Mouse (Mus musculus): ENCODE data around the gene Dap.

- no peak for TF ChIP-seq CTCF (conservative IDR thresholded peaks at IDR 0.05 in 1 of 2, IDR thresholded peaks at IDR 0.05 in 1 of 2; ENCODE audit: low read depth in 2 of 2, low read length in 2 of 2)
- no peak for TF ChIP-seq KAT2A (IDR thresholded peaks at IDR 0.05; ENCODE audit: insufficient replicate concordance, low read length)
- TF ChIP-seq POLR2AphosphoS2 (IDR thresholded peaks at IDR 0.05; ENCODE audit: low read depth, low read length): no peak
- no peak for TF ChIP-seq POLR2A (IDR thresholded peaks at IDR 0.05; ENCODE audit: low read depth, low read length)
- no peak for TF ChIP-seq CHD1 (IDR thresholded peaks at IDR 0.05; ENCODE audit: low read depth, low read length)
- TF ChIP-seq TCF12 (IDR thresholded peaks at IDR 0.05; ENCODE audit: low read depth, low read length): peak; percentile 13; the same call in 1 of the 2 replicates
- no peak for TF ChIP-seq HCFC1 (IDR thresholded peaks at IDR 0.05; ENCODE audit: low read depth, low read length)
Measured at GRCm38 (mm10) chr15:31265845-31266244, 41.7 kb downstream of the Dap start.

Measured in CH12.LX (cell line).